23 mouse cellular contexts compared by ENCODE assay signal in genomic region chr12:77943960-77944359, GRCm38 (mm10).
A peak's percentile ranks its signal among the peaks of the same experiment; 100 is the strongest.
DNase-seq lines count a peak whose midpoint lies in the region; ATAC-seq and TF ChIP-seq lines count a peak whose summit lies in the region.
"Had no signal": no experiment of that assay in that cellular context is flagged by ENCODE, and none has a peak within 500 bp of the region (broad histone marks: within the 10 kb centered on the region; RNA-seq: fewer than 3 reads in every experiment).

No protein-coding gene starts in this region.

- no peak overlapping the region for H3K9ac ChIP-seq in midbrain, embryonic 16.5 days (ENCODE audit: low read depth, low read length)
- no peak overlapping the region for H3K9ac ChIP-seq in forebrain, embryonic 16.5 days (replicated peaks; ENCODE audit: low read depth, low read length)
- H3K9ac ChIP-seq: embryonic facial prominence, embryonic 15.5 days; heart, embryonic 12.5 days; limb, embryonic 13.5 days; liver, embryonic 12.5 days; neural tube, embryonic 15.5 days had no signal

- intact Hi-C loops in gastrocnemius, adult 2 months (cut with DNase I) = no loop called here

- no peak overlapping the region for H3K4me3 ChIP-seq in gastrocnemius, adult 2 months
- H3K4me3 ChIP-seq in midbrain, embryonic 16.5 days (ENCODE audit: low read depth, low read length) = no peak overlapping the region
- no peak overlapping the region for H3K4me3 ChIP-seq in midbrain, embryonic 10.5 days
- H3K4me3 ChIP-seq in forebrain, embryonic 16.5 days (replicated peaks; ENCODE audit: low read length) = no peak overlapping the region
- H3K4me3 ChIP-seq: embryonic facial prominence, embryonic 15.5 days; heart, embryonic 12.5 days; limb, embryonic 13.5 days; liver, embryonic 12.5 days; neural tube, embryonic 15.5 days had no signal

- no peaks in the 10 kb centered on the region for H3K27me3 ChIP-seq in midbrain, embryonic 16.5 days (ENCODE audit: control insufficient read depth, insufficient read depth, low read depth, low read length)
- no peaks in the 10 kb centered on the region for H3K27me3 ChIP-seq in midbrain, embryonic 10.5 days (ENCODE audit: low read depth, poor library complexity, severe bottlenecking)
- no peaks in the 10 kb centered on the region for H3K27me3 ChIP-seq in forebrain, embryonic 16.5 days (replicated peaks; ENCODE audit: control insufficient read depth, insufficient read depth, low read length)
- H3K27me3 ChIP-seq: embryonic facial prominence, embryonic 15.5 days; heart, embryonic 12.5 days; limb, embryonic 13.5 days; liver, embryonic 12.5 days; neural tube, embryonic 15.5 days had no signal

- TF ChIP-seq CTCF in gastrocnemius, adult 2 months (IDR thresholded peaks at IDR 0.05) = no peak
- TF ChIP-seq CTCF in brain, embryonic 14.5 days (IDR thresholded peaks at IDR 0.05; ENCODE audit: borderline replicate concordance, extremely low read depth, insufficient read depth, insufficient read length) = no peak

- no peak for TF ChIP-seq POLR2A in brain, embryonic 14.5 days (IDR thresholded peaks at IDR 0.05; ENCODE audit: borderline replicate concordance, extremely low read depth, insufficient read depth, insufficient read length, poor library complexity, severe bottlenecking)

- no peaks in the 10 kb centered on the region for H3K4me1 ChIP-seq in midbrain, embryonic 16.5 days (ENCODE audit: control insufficient read depth, insufficient read depth, low read length)
- 0 out of 2 replicates have a peak, but pooled peaks cover 2% of the 10 kb centered on the region for H3K4me1 ChIP-seq in midbrain, embryonic 10.5 days
- peaks cover 4% of the 10 kb centered on the region for H3K4me1 ChIP-seq in forebrain, embryonic 16.5 days (replicated peaks; ENCODE audit: control insufficient read depth, insufficient read depth, low read length)
- H3K4me1 ChIP-seq: embryonic facial prominence, embryonic 15.5 days; heart, embryonic 12.5 days; limb, embryonic 13.5 days; liver, embryonic 12.5 days; neural tube, embryonic 15.5 days had no signal

- H3K36me3 ChIP-seq in midbrain, embryonic 16.5 days (ENCODE audit: control insufficient read depth, insufficient read depth, low read length) = no peaks in the 10 kb centered on the region
- H3K36me3 ChIP-seq in midbrain, embryonic 10.5 days = no peaks in the 10 kb centered on the region
- H3K36me3 ChIP-seq in forebrain, embryonic 16.5 days (ENCODE audit: control insufficient read depth, insufficient read depth) = no peaks in the 10 kb centered on the region
- H3K36me3 ChIP-seq: embryonic facial prominence, embryonic 15.5 days; heart, embryonic 12.5 days; limb, embryonic 13.5 days; liver, embryonic 12.5 days; neural tube, embryonic 15.5 days had no signal

- H3K4me2 ChIP-seq in midbrain, embryonic 16.5 days (ENCODE audit: low read length) = no peak overlapping the region
- H3K4me2 ChIP-seq in forebrain, embryonic 16.5 days (ENCODE audit: low read length) = no peak overlapping the region
- H3K4me2 ChIP-seq: embryonic facial prominence, embryonic 15.5 days; heart, embryonic 12.5 days; limb, embryonic 13.5 days; liver, embryonic 12.5 days; neural tube, embryonic 15.5 days had no signal

- DNase-seq in gastrocnemius, adult 2 months = peak; percentile 32
- no peak for DNase-seq in gastrocnemius, postnatal 10 days
- no peak for DNase-seq in midbrain, embryonic 10.5 days (ENCODE audit: low spot score)
- peak; percentile 92 for DNase-seq in brain, embryonic 14.5 days (ENCODE audit: low read depth)
- no peak for DNase-seq in layer of hippocampus, adult 9-11 months
- DNase-seq: adrenal gland, postnatal 25 days; cerebellum, adult 11-12 months; cerebellum, postnatal 36 days; embryo, embryonic 11 days; heart, adult 11 months; heart, postnatal 14 days; kidney, adult 18-20 months; kidney, postnatal 4 days; lung, adult 18-20 months; lung, postnatal 14 days had no signal

- no peak overlapping the region for H3K27ac ChIP-seq in gastrocnemius, adult 2 months
- no peak overlapping the region for H3K27ac ChIP-seq in midbrain, embryonic 16.5 days (ENCODE audit: low read length)
- H3K27ac ChIP-seq in midbrain, embryonic 10.5 days (replicated peaks) = no peak overlapping the region
- no peak overlapping the region for H3K27ac ChIP-seq in forebrain, embryonic 16.5 days (ENCODE audit: low read length)
- H3K27ac ChIP-seq: embryonic facial prominence, embryonic 15.5 days; limb, embryonic 13.5 days; liver, embryonic 12.5 days; neural tube, embryonic 15.5 days had no signal

- WGBS in midbrain, embryonic 16.5 days = 63% methylated on average over 8 of the region's 8 CpGs
- 86% methylated on average over 8 of the region's 8 CpGs for WGBS in midbrain, embryonic 10.5 days
- WGBS in forebrain, embryonic 16.5 days = 29% methylated on average over 8 of the region's 8 CpGs

- no peaks in the 10 kb centered on the region for H3K9me3 ChIP-seq in midbrain, embryonic 16.5 days (replicated peaks; ENCODE audit: control insufficient read depth, low read length, poor library complexity, severe bottlenecking)
- H3K9me3 ChIP-seq in midbrain, embryonic 10.5 days (replicated peaks) = no peaks in the 10 kb centered on the region
- no peaks in the 10 kb centered on the region for H3K9me3 ChIP-seq in forebrain, embryonic 16.5 days (ENCODE audit: control insufficient read depth, low read length)
- H3K9me3 ChIP-seq: embryonic facial prominence, embryonic 15.5 days; heart, embryonic 12.5 days; limb, embryonic 13.5 days; liver, embryonic 12.5 days; neural tube, embryonic 15.5 days had no signal

- ATAC-seq in midbrain, embryonic 16.5 days = peak; percentile 32; the same call in 1 of the 2 replicates
- ATAC-seq in forebrain, embryonic 16.5 days = peak; percentile 94
- no peak for ATAC-seq in cerebellum, adult (ENCODE audit: insufficient number of reproducible peaks, low FRiP score, low TSS enrichment)
- ATAC-seq: liver, embryonic 12.5 days had no signal

Comparison
In these comparisons a context has a peak if more than half of its experiments do, and no peak if none do; other contexts are left out.
1. DNase-seq: peak in gastrocnemius, adult 2 months (single experiment) and brain, embryonic 14.5 days (single experiment); none in gastrocnemius, postnatal 10 days (single experiment), midbrain, embryonic 10.5 days (single experiment) and layer of hippocampus, adult 9-11 months (single experiment).